Mouse (Mus musculus): ENCODE data around the gene Psmb8. TPM values are rescaled to one million over a fixed set of nuclear protein-coding genes. Genes with fewer than 3 reads are reported as not detected.

Psmb8 gene
- polyA plus RNA-seq (2012; fragmentation: generic; extraction: Trizol): 1 to 10 TPM in 1 of 2 experiments, under 1 TPM in 1; 0.05 to 1.6 TPM

GRCm38 (mm10) chr17:34196941-34197894 is at the start of gene Psmb8:
Gene Psmb8 (plus strand): TSS chr17:34197721.

DNA sequence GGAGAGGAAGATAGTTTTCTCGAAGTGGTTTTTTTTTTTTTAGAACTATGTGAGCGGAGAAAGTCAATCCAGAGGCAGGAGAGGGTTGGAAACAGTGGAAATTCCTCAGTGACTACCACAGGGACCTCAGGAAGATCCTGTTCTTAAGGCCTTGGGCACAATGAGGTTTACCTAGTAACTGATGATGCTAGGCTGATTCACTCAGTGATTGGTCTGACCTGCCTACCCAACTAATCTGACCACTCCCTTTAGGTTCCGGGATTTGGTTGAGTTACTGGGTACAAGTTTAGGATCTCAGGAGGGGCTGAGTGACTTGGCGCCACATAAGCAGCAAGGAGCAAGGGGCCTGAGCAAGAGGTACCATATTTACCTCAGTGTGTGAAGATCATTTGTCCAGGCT is 44.6 kb upstream of the Psmb8 start, which contains the start of gene H2-DMb1:
Gene H2-DMb1, plus strand, starts transcription at position 150 of the 400 bp plus-strand sequence.

DNA sequence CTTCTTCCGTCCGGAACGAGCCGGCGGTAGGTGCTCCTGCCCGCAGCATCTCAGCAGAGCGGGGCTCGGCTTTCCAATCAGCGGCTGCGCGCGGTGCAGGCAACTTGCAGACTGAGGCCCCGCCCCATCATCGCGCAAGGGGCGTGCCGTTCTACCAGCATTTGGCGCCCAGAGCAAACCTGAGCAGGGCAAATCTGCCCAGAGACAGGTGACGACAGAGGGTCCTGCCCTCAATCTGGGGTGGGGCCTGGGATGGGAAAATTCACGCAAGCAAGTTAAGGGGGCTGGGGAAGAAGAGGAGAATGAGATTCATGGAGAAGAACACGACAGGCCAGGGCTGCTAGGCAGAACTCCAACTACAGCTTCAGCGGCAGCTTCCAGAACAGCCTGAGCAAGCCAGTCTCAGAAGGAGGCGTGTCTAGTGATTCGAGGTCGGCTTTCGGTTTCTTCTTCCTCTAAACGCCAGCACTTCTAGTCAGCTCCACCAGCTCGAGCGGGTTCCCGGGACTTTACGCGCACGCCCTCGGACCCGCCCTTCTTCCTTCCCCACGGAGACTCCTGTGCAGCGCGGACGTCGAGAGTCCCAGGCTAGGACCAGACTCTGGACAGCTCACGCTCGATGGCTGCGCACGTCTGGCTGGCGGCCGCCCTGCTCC is 10.1 kb upstream of the Psmb8 start, which contains the start of the genes Tap1 and Psmb9:
Gene Tap1, plus strand, starts transcription at position 293 of the 656 bp plus-strand sequence.
Gene Psmb9, minus strand, starts transcription at position 504 of the 656 bp plus-strand sequence.

GRCm38 (mm10) chr17:34203444-34203843 is 5.9 kb downstream of the Psmb8 start, which contains the start of gene Tap2:
Gene Tap2 (plus strand): TSS chr17:34203527.

GRCm38 (mm10) chr17:34238706-34239105 is 41.2 kb downstream of the Psmb8 start, which contains the start of gene H2-Ob:
Gene H2-Ob (plus strand): TSS chr17:34238903.

Other genes with a start within 250 kb of the Psmb8 start
- 1 to 10 TPM in 1 of 2 experiments, under 1 TPM in 1; 0.66 to 1.2 TPM for gene B3galt4, start 246.2 kb upstream of the Psmb8 start, polyA plus RNA-seq (2012; fragmentation: generic; extraction: Trizol)
- gene Vps52, start 241.9 kb upstream of the Psmb8 start, polyA plus RNA-seq (2012; fragmentation: generic; extraction: Trizol): 10 to 100 TPM; 20.0 to 36.5 TPM
- gene Rps18, start 241.7 kb upstream of the Psmb8 start, polyA plus RNA-seq (2012; fragmentation: generic; extraction: Trizol): 100 to 1,000 TPM; 437 to 511 TPM
- 10 to 100 TPM in 1 of 2 experiments, 1 to 10 TPM in 1; 4.9 to 16.7 TPM for gene H2-K1, start 197.4 kb upstream of the Psmb8 start, polyA plus RNA-seq (2012; fragmentation: generic; extraction: Trizol)
- gene Ring1, start 173.0 kb upstream of the Psmb8 start, polyA plus RNA-seq (2012; fragmentation: generic; extraction: Trizol): 10 to 100 TPM; 21.3 to 55.6 TPM
- 10 to 100 TPM; 28.3 to 67.1 TPM for gene H2-Ke6, start 169.7 kb upstream of the Psmb8 start, polyA plus RNA-seq (2012; fragmentation: generic; extraction: Trizol)
- gene Slc39a7, start 166.0 kb upstream of the Psmb8 start, polyA plus RNA-seq (2012; fragmentation: generic; extraction: Trizol): 100 to 1,000 TPM; 129 to 161 TPM
- gene Rxrb, start 165.9 kb upstream of the Psmb8 start, polyA plus RNA-seq (2012; fragmentation: generic; extraction: Trizol): 10 to 100 TPM; 41.4 to 60.6 TPM
- 1 to 10 TPM in 1 of 2 experiments, under 1 TPM in 1; 0.06 to 3.6 TPM for gene Col11a2, start 158.3 kb upstream of the Psmb8 start, polyA plus RNA-seq (2012; fragmentation: generic; extraction: Trizol)
- gene H2-Oa, start 105.4 kb upstream of the Psmb8 start, polyA plus RNA-seq (2012; fragmentation: generic; extraction: Trizol): not detected
- 10 to 100 TPM in 1 of 2 experiments, 1 to 10 TPM in 1; 5.1 to 26.0 TPM for gene H2-DMa, start 78.2 kb upstream of the Psmb8 start, polyA plus RNA-seq (2012; fragmentation: generic; extraction: Trizol)
- 100 to 1,000 TPM in 1 of 2 experiments, 10 to 100 TPM in 1; 56.1 to 145 TPM for gene Brd2, start 75.1 kb upstream of the Psmb8 start, polyA plus RNA-seq (2012; fragmentation: generic; extraction: Trizol)
- under 1 TPM; 0.04 to 0.47 TPM for gene H2-DMb2, start 54.4 kb upstream of the Psmb8 start, polyA plus RNA-seq (2012; fragmentation: generic; extraction: Trizol)
- gene H2-DMb1, start 44.6 kb upstream of the Psmb8 start, polyA plus RNA-seq (2012; fragmentation: generic; extraction: Trizol): under 1 TPM; 0.12 to 0.91 TPM
- 1 to 10 TPM in 1 of 2 experiments, under 1 TPM in 1; 0.30 to 5.7 TPM for gene Tap1, start 10.2 kb upstream of the Psmb8 start, polyA plus RNA-seq (2012; fragmentation: generic; extraction: Trizol)
- 1 to 10 TPM in 1 of 2 experiments, under 1 TPM in 1; 0.21 to 2.7 TPM for gene Psmb9, start 10.0 kb upstream of the Psmb8 start, polyA plus RNA-seq (2012; fragmentation: generic; extraction: Trizol)
- 10 to 100 TPM in 1 of 2 experiments, under 1 TPM in 1; 0.12 to 13.2 TPM for gene Tap2, start 5.8 kb downstream of the Psmb8 start, polyA plus RNA-seq (2012; fragmentation: generic; extraction: Trizol)
- not detected for gene H2-Ob, start 41.2 kb downstream of the Psmb8 start, polyA plus RNA-seq (2012; fragmentation: generic; extraction: Trizol)
- gene H2-Ab1, start 60.0 kb downstream of the Psmb8 start, polyA plus RNA-seq (2012; fragmentation: generic; extraction: Trizol): not detected
- not detected for gene H2-Aa, start 90.1 kb downstream of the Psmb8 start, polyA plus RNA-seq (2012; fragmentation: generic; extraction: Trizol)
- under 1 TPM in 1 of 2 experiments, not detected in 1; 0.04 TPM for gene H2-Eb1, start 108.1 kb downstream of the Psmb8 start, polyA plus RNA-seq (2012; fragmentation: generic; extraction: Trizol)
- gene H2-Eb2, start 127.9 kb downstream of the Psmb8 start, polyA plus RNA-seq (2012; fragmentation: generic; extraction: Trizol): not detected
- not detected for gene Btnl2, start 157.1 kb downstream of the Psmb8 start, polyA plus RNA-seq (2012; fragmentation: generic; extraction: Trizol)
- gene Btnl1, start 179.4 kb downstream of the Psmb8 start, polyA plus RNA-seq (2012; fragmentation: generic; extraction: Trizol): not detected
- not detected for gene BC051142, start 201.1 kb downstream of the Psmb8 start, polyA plus RNA-seq (2012; fragmentation: generic; extraction: Trizol)